Mouse (Mus musculus) embryonic fibroblast, embryonic 13.5 days (primary cell): Measurements from ENCODE around the gene Rtp3. TPM values are rescaled to one million over a fixed set of nuclear protein-coding genes. Genes with fewer than 3 reads are reported as not detected.

Experiments used
- H3K27ac ChIP-seq: 2 replicates; pipeline ENCODE4 v1.5.1; 2012; ENCODE audit warnings: low read length, control low read depth, inconsistent platforms; ENCODE audit not compliant: insufficient read depth
- H3K4me1 ChIP-seq: 2 replicates; pipeline ENCODE4 v1.6.1; 2011; ENCODE audit warnings: low read length; ENCODE audit not compliant: control insufficient read depth, insufficient read depth
- H3K4me3 ChIP-seq: 2 replicates; pipeline ENCODE4 v1.5.1; 2011; ENCODE audit warnings: mild to moderate bottlenecking, control low read depth, low read length; ENCODE audit not compliant: insufficient read depth
- CTCF ChIP-seq: IDR thresholded peaks from 2 replicates; pipeline ENCODE4 v1.5.1; 2011; ENCODE audit warnings: mild to moderate bottlenecking, control low read depth, low read length, moderate library complexity, borderline replicate concordance; ENCODE audit not compliant: insufficient read depth
- POLR2A ChIP-seq: IDR thresholded peaks from 2 replicates; pipeline ENCODE4 v1.6.1; 2011; ENCODE audit warnings: low read depth, mild to moderate bottlenecking, control low read depth, low read length, moderate library complexity
- polyA plus RNA-seq: library from polyadenylated mRNA; stranded (reverse); fragments of >200 nt; gene quantifications from 2 replicates; pipeline ENCODE4 v1.2.4, GENCODE M21; 2011; ENCODE audit warnings: low read depth; ENCODE audit not compliant: missing spikeins, insufficient read length

Rtp3 gene
- polyA plus RNA-seq, 1 experiment: not detected

GRCm38 (mm10) chr9:110954681-110955445 lies 35.5 kb downstream of the Rtp3 start:
- TF ChIP-seq POLR2A (no peak), CTCF (no peak)
- no peak overlapping the region for H3K4me3 ChIP-seq
- no peak overlapping the region for H3K27ac ChIP-seq
- H3K4me1 ChIP-seq: 0 out of 2 replicates have a peak, but pooled peaks cover 2% of the 10 kb centered on the region

- Histone ChIP-seq H3K4me3 (peak overlapping the region; percentile 52), H3K27ac (no peak overlapping the region), H3K4me1 (0 out of 2 replicates have a peak, but pooled peaks cover 2% of the 10 kb centered on the region)
- TF ChIP-seq CTCF (peak; percentile 36; the same call in 1 of the 2 replicates), POLR2A (no peak)
Measured at GRCm38 (mm10) chr9:110953550-110954461, 36.6 kb downstream of the Rtp3 start.

GRCm38 (mm10) chr9:110952931-110953549 lies 37.3 kb downstream of the Rtp3 start:
- TF ChIP-seq POLR2A: no peak
- TF ChIP-seq CTCF: no peak
- no peak overlapping the region for H3K27ac ChIP-seq
- 0 out of 2 replicates have a peak, but pooled peaks cover 2% of the 10 kb centered on the region for H3K4me1 ChIP-seq
- H3K4me3 ChIP-seq: no peak overlapping the region

GRCm38 (mm10) chr9:110952398-110952797 lies 38.0 kb downstream of the Rtp3 start:
- Histone ChIP-seq H3K27ac (no peak overlapping the region), H3K4me3 (no peak overlapping the region), H3K4me1 (0 out of 2 replicates have a peak, but pooled peaks cover 2% of the 10 kb centered on the region)
- TF ChIP-seq CTCF: no peak
- TF ChIP-seq POLR2A: no peak

GRCm38 (mm10) chr9:110951866-110952265 lies 38.5 kb downstream of the Rtp3 start:
- 0 out of 2 replicates have a peak, but pooled peaks cover 2% of the 10 kb centered on the region for H3K4me1 ChIP-seq
- H3K27ac ChIP-seq: no peak overlapping the region
- H3K4me3 ChIP-seq: no peak overlapping the region
- TF ChIP-seq POLR2A (no peak), CTCF (no peak)

- Histone ChIP-seq H3K4me3 (no peak within 1 kb of the TSS), H3K4me1 (0 out of 2 replicates have a peak, but pooled peaks cover 2% of the 10 kb centered on the region), H3K27ac (no peak within 1 kb of the TSS)
- TF ChIP-seq CTCF (no peak), POLR2A (no peak)
Measured at GRCm38 (mm10) chr9:110951397-110951796, 39.0 kb downstream of the Rtp3 start, which contains the start of gene Lrrc2. Gene Lrrc2, plus strand, starts transcription at chr9:110951545.

- TF ChIP-seq CTCF (no peak), POLR2A (no peak)
- Histone ChIP-seq H3K27ac (no peak overlapping the region), H3K4me3 (no peak overlapping the region), H3K4me1 (0 out of 2 replicates have a peak, but pooled peaks cover 2% of the 10 kb centered on the region)
Measured at GRCm38 (mm10) chr9:110950109-110950508, 40.3 kb downstream of the Rtp3 start.

GRCm38 (mm10) chr9:110948813-110949310 lies 41.5 kb downstream of the Rtp3 start:
- no peaks in the 10 kb centered on the region for H3K4me1 ChIP-seq
- no peak overlapping the region for H3K27ac ChIP-seq
- no peak overlapping the region for H3K4me3 ChIP-seq
- TF ChIP-seq POLR2A (no peak), CTCF (no peak)

- H3K4me3 ChIP-seq: no peak overlapping the region
- no peaks in the 10 kb centered on the region for H3K4me1 ChIP-seq
- H3K27ac ChIP-seq: no peak overlapping the region
- no peak for TF ChIP-seq CTCF
- TF ChIP-seq POLR2A: no peak
Measured at GRCm38 (mm10) chr9:110947900-110948299, 42.5 kb downstream of the Rtp3 start.
